Mouse (Mus musculus) monocyte, adult 5-6 weeks (primary cell): Measurements from ENCODE around the gene Svip. TPM values are rescaled to one million over a fixed set of nuclear protein-coding genes. Genes with fewer than 3 reads are reported as not detected.

Source experiments
- ATAC-seq: fragments of 153-309, 156-312 bp; replicated peaks from 2 replicates; pipeline ENCODE4 v1.8.0; 2017; ENCODE audit warnings: mild to moderate bottlenecking; ENCODE audit not compliant: low TSS enrichment, insufficient number of reproducible peaks, severe bottlenecking, poor library complexity, low FRiP score
- total RNA-seq: library from RNA; stranded (forward); fragments of 200-1000, 200-491, 200-594 nt; gene quantifications from 3 replicates; pipeline ENCODE4 v1.2.3, GENCODE M21; 2017

Gene Svip
- total RNA-seq, result 1.8 to 5.0 TPM (median 2.6 TPM) in 3 replicates

DNA sequence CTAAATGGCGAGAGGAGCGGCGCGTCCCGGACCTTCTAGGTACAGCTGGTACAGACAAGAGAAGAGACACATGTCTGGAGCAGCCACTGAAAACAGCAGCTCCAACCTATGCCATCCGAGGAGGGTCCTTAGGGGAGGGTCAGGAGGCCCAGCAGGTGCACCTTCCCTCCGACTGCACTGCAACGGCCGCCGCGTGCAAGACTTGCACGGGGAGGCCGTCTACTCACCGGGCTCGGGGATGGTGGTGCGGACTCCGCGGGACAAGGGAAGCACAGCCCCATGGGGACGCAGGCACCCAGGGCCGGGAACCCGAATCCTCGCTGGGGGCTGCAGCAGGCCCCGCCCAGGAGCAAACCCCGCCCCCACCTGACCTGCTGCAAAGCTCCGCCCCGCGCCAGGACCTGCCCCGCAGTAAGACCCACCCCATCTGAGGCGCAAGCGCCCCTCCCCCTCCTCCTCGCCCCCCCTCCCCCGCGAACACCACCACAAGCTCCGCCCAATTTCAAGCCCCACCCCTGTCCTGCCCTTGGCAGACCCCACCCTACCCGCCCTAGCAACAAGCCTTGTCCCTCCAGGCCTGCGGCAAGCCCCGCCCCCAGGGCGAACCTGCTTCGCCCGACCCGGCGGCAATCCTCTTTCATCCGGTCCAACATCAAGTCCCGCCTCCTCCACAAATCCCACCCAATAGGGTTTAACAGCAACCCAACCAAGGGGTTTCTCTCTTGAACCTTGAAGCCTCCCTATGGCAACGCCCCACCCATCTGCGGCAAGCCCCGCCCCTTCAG is at the start of gene Svip:
Gene Svip (minus strand): TSS at position 508 of the 785 bp plus-strand sequence.
- peak; percentile 72 for ATAC-seq

DNA sequence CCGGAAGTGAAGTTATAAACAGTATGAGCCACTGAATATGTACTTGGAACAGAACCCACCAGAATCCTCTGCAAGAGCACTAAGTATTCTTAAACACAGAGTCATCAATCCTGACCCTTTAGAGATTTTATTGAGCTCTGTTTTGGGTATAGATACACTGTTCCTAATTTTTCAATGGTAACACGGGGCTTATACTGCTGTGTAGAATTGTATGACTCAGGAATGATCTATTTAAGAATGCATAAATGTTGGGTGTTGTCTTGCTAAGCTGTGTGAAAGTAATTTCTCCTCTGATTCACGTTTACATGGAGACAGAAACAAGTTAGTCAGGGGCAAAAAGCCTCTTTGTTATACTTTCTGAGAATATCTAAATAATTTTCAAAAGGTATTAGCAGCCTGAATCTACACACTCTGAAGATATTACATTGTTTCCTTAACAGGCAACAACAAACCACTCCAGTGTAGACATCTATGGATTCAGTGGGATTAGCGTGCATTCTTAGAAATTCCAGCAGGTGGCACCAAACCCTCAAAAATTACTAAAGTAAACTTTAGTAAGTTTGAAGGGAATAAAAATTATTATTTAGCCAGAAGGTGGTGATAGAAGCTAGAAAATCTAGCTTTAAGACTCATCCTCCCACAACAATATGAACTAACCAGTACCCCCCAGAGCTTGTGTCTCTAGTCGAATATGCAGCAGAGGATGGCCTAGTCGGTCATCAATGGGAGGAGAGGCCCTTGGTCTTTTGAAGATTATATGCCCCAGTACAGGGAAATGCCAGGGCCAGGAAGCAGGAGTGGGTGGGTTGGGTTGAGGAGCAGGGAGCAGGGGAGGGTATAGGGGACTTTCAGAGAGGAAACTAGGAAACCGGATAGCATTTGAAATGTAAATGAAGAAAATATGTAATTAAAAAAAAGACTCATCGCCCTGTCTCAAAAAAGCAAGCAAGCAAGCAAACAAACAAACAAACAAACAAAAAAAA is 32.1 kb upstream of the Svip start:
- no peak for ATAC-seq

DNA sequence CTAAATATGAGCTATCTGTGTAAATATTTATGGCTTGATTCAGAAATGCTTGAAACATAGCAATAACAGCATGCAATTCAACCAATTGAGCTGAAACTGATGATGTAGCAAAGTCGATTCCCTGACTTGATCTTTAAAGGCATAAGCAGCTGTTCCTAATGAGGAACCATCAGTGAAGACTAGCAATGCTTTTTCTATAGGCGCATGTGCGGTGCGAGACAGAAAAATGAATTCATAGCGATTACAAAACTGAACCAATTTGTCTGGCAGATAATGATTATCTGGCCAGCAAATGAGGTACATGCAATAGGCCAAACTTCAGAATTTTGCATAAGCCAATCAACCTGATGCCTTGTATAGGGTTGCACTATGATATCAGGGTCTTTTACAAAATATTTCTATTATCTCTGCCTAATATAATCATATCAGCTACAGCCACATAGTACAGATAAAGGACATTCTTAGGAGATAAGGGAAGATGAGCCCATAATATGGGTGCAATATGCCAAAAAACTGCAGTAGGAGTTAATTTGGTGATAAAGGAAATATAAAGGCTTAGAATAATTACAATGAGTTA is 18.3 kb upstream of the Svip start:
- ATAC-seq, result no peak

DNA sequence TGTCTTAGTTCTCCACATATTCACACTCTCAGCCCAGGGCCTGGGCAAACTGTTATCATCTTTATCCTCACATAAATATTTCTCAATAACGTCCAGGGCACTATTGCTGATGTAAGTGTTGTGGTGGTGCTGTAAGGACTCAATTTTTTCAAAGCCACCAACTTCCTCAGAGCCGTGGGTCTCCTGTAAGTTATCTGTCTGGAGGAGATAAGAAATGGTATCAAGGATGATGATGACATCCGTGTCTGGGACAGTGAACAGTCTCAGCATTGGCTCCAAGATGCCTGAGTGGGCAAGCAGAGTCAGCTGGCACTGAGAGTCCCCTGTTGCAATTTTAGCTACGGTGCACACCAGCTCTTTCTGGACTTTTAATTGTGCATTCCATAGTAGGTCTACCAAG is 16.2 kb upstream of the Svip start:
- no peak for ATAC-seq

DNA sequence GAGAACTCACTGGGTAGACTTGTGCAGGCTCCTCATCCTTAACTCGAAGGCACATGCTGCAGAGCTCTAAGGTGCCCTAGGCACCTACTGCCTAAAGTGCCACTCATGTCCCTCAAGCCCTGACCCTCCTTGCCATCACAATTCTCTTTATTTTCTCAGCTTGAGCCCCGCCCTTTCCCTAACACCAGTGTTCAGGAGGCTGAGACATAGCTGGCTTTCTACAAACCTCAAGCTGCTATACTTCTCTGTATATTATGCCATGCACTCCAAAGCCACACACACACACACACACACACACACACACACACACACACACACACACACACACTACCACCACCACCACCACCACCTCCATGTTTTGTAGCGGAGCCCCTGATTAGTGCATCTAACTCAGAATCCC is 9.8 kb upstream of the Svip start, which contains the start of gene 1700015G11Rik:
Gene 1700015G11Rik (minus strand): TSS at position 101 of the 400 bp plus-strand sequence.
- no peak for ATAC-seq

DNA sequence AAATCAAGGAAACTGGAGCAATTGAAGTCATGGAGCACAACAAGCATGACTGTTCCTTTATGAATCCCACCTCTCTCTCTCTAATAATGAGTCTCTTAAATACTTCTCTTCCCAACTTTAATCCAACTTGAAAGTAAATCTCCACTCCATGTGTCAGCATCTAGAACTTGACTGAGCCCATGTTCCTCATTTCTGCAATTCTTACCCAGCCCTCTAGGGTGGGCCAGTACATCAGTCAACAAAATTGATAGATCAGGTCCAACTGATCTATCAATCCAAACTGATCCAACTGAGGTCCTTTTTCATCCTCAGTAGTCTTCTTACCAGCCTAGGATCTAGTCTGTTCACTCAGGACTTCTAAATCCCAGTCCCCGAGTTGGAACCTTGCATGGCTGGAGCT is 9.4 kb upstream of the Svip start:
- no peak for ATAC-seq

DNA sequence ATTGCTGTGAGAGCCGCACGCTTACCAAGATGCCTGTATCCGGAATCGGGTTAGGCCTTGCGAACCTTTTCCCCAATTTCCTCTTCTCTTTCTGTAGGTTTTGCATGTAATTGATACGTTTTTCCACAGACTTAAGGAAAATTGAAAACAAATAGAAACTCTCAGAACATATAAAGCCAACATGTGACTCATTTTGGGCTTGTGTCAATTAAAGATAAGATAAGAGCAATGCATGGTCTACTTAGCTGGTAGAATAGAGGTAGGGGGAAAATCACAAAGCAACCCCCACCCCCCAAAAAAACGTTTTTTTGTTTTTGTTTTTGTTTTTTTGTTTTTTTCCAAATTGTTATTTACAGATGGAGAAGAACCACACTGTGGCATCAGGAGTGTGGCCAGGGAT is 7.6 kb upstream of the Svip start:
- no peak for ATAC-seq

DNA sequence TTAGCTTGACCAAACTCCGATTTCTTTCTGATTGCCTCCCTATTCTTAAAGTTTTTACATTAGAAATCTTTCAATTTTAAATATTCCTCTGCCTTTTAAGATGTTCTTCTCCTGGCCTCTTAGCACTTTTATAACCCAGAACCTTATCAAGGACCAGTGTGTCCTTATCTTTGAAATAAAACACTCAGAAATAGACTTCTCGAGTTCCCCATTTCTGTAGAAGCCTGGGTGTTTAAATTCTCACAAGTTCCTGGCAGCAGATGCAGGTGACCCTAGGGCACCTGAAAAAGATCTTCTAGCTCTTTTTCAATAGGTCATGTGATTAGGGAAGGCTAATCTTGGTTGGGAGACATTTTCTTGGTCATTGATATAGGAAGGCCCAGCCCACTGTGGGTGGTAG is 1.3 kb upstream of the Svip start:
- ATAC-seq, result no peak

DNA sequence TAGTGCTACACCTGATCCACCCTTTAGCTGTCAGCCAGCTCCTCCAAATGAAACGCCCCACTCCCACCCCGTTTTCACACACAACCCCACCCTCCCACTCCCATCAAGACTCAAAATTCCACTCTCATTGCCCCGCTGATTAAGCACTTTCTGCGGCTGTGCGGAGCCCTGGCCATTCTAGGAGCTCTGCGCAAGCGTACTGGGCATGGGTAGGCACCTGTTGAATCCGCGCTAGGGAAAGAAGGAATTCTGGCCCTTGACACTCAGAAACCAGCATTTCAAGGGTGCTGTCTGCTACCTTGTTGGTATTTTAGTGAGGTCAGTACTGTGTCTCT is 445 bp upstream of the Svip start:
- no peak for ATAC-seq

DNA sequence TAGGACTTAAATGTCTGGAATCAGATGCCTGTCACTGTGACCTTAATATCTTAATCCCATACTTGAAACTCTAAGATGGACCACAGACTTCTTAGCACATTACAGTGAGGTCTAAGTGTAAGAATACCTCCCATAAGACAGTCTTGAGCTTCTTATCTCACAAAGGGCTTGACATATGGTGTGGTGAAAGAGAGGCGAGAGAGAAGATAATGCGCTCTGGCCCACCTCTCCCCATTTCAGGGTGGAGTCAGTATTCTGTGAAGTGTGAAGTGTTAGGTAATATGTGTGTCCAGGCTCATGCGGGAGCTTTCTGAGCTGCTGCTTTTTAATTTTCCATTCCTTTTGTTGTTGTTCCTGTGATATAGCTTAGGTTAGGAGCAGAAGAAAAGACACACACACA is 14.8 kb downstream of the Svip start:
- no peak for ATAC-seq

DNA sequence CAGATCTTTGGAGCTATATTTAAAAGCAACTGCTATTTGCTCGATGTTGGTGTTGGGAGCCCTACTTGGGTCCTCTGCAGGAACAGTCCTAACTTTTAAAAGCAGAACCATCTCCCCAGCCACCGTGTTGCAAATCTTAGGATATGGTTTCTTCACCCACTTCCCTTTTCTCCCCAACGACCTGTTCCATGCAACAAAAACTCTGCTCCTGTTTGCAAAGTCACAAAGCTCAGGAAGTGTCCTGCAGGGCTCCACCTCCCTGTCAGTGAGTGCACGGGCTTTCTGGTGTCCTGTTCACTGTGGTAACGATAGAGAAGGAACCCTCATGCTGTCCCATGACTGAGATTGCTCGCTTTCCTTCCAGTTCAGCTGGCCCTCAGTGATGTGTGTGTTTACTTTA is 18.9 kb downstream of the Svip start:
- peak; percentile 90 for ATAC-seq

DNA sequence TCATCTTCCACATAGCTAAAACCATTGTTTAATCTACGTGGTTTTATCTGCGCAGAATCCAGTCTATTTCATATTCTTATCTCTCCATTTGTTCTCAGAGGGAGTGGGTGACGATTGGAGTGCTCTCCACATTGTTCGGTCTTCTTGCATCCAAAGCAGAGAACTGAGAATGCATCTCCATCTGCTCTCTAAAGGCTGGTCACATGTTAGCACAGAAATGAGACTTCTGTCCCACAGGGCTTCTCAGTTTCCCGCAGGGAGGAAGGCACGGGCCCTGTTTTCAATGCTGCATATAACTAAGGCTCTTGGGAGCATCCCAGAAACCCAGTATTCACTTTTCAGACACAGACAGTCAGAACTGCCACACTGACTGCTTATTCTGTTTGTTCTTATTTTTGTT is 20.1 kb downstream of the Svip start:
- ATAC-seq, result no peak

DNA sequence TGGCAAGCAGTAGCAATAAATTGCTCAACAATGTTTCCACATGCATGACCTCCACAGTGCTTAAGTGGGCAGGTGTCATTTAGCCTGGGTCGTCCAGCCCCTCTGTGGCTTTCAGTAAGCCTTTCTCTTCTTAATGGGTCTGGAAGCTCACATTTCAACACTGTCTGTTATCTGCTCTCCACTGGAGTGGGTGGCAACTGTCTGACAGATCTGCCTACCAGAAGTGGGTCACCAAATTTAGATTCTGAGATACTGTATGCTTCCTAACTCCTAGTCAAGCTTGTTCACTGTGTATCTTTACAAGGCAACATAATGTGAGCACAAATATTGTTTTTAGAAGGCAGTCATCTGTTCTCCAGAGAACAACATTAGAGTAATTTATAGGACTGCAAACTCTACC is 23.5 kb downstream of the Svip start:
- ATAC-seq, result no peak

DNA sequence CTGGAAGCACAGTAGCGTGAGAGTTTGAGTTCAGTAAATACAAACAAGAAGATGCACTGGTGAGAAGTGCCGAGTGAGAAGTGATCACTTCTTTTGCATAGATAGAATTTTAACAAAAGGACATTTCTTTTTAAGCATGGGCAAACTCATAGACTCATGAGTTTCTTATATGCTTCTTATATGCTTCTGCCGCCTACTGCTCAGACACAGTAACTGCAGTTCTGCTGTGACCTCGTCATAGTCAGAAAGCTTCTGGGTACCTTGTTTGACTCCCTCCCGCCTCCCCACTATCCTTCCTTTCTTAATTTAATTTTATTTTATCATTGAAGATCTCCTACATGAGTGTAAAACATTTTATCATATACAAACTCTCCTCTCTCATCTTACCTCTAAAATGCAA is 26.5 kb downstream of the Svip start:
- ATAC-seq, result no peak

DNA sequence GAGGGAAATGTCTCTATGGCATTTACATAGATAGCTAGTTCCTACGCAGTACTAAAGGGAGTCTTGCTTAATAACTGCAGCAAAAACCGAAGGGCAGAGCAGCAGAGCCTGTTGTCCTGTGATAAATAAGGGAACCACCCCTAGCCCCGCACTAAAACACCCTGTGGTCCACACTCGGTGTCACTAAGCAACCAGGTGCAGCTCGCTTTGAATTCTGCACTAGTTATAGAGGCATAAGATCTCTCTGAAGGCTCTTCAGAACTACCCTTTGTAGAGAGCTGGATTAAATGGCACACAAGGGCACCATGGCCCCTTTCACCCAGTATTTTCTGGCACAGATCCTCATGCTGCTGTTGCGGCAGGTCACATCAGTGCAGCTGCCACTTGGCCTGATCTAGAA is 30.6 kb downstream of the Svip start:
- ATAC-seq, result no peak

DNA sequence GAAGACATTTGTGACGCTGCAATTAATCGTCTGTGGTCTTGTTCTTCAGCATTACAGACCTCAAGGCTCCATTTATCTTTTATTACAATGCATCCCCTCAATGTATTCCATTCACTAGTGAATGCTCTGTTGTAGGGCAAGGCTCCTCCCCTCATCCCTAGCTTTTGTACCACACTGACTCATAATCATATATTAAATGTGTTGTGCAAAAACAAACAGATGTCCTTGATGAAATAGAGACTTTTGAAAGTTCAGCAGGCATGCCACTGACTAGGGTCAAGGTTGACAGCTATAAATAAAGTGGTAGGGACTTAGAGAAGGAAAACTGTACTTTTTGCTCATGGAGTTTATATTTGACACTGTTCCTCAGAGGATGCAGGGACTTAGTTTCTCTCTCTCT is 32.3 kb downstream of the Svip start:
- ATAC-seq, result no peak

DNA sequence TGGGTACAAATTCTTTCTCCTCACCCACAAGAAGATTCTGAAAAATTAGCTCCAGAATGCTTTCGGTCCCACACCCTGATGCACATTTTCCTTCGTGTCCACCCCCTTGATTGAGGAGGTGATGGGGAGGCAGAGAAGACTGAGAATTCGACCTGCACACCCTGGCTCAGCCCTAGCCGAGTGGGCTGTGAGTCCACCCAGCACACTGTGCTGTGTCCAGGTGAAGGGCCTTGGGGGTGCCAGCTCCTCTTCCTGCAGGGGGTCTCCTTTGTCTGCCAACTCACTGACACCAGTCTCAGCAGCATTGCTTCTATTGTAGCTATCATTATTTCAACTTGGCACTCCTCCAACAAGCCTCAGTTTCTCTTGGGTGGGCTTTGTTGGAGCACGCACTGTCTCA is 32.7 kb downstream of the Svip start:
- ATAC-seq, result 0 out of 2 replicates have a peak, but pooled peaks have one; percentile 18

DNA sequence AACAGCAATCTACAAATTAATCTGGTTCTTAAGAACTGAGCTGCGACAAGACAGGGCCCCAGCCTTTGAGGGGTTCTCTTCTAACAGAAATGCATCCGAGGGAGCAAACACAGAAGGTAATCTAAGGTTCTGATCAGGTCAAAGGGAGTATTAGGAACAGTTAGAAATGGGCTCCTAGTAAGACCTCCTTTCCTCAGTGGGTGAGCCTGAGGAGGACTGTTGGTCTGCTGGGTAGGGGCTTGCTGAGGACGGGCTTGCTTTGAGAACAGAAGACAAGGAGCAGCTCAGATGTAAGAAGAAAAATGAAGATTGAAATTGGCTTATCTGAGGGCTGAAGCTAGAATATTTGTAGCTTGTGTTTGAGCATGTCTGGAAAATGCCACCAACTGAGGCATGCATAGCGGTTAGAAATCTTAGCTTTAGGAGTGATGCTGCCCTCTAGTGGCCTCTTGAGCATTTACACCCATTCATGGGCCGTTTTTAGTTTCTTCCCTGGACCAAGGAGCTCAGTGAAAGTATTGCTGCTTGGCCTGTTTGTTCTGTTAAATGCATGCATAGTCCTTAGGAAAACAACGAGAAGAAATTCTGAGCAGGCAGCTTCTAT is 33.5 kb downstream of the Svip start:
- 0 out of 2 replicates have a peak, but pooled peaks have one; percentile 52 for ATAC-seq

DNA sequence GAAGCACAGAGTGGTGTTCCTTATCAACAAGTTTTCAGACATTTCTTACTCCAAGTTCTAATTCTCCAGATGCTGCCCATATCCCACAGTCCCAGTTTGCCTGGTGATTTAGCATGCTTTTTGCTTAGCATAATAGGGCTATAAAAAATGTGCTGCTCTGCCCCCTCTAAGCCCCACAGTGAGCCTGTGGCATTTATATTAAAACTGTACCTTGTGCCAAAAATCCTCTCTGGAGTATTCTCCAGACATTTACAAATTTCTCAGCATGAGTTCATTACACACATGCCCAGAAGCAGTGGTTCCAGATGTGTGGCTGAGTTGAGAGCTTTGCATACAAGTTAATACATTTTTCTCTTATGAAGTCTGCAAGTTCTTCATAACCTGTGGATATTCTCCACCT is 36.4 kb downstream of the Svip start:
- no peak for ATAC-seq
